In the genomic region with DNA sequence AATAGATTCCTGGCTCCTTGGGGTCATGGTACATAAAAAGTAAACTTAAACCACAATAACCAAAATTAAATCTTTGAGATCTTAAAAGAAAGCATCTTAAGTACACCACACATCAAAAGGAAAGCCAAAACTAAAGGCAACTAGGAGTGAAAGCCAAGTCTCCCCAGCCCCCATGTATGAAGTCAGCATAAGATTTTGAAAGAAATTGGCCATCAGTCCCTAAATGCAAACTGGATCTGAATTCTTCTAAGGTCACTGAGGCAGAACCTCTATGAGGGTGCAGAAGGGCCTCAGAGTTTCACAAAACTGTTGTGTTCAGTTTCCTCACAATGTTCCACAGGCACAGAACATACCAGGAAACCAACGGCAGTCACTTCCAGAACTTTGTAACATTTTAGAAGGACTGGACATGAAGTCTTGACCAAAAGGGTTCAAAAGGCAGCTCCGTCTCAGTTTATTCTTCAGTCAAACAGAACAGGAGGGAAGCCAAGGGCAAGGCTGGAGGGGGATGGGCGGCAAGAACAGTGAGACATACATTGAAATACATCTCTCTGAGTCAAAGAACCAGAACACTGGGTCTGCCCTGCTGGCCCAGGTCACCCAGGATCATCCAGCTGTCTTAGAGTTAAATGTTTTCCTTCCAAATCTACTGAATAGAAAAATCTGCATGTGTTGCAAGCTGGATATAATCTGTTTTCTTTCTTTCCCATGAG, we compare ENCODE assay signal across 17 mouse cellular contexts.
DNase-seq lines count a peak whose midpoint lies in the region; ATAC-seq and TF ChIP-seq lines count a peak whose summit lies in the region.
"Had no signal": no experiment of that assay in that cellular context is flagged by ENCODE, and none has a peak within 500 bp of the region (broad histone marks: within the 10 kb centered on the region; RNA-seq: fewer than 3 reads in every experiment).

No protein-coding gene starts in this region.

- no peak for TF ChIP-seq CTCF in lung, embryonic 14.5 days (IDR thresholded peaks at IDR 0.05; ENCODE audit: low read depth)

- no peak overlapping the region for H3K27ac ChIP-seq in kidney, embryonic 14.5 days (ENCODE audit: low read depth, low read length)
- H3K27ac ChIP-seq in lung, embryonic 14.5 days (ENCODE audit: low read depth), result peak overlapping the region; percentile 42; the same call in 1 of the 2 replicates
- H3K27ac ChIP-seq: layer of hippocampus, adult 2 months; liver, embryonic 13.5 days had no signal

- H3K4me3 ChIP-seq in kidney, embryonic 14.5 days (ENCODE audit: low read length), result no peak overlapping the region
- H3K4me3 ChIP-seq in lung, embryonic 14.5 days (ENCODE audit: low read depth, low read length), result no peak overlapping the region
- H3K4me3 ChIP-seq: erythroblast, embryonic 14.5 days; layer of hippocampus, adult 2 months; liver, embryonic 13.5 days; myocyte had no signal

- H3K9ac ChIP-seq in kidney, embryonic 14.5 days (ENCODE audit: low read depth, low read length), result no peak overlapping the region
- no peak overlapping the region for H3K9ac ChIP-seq in lung, embryonic 14.5 days
- H3K9ac ChIP-seq: liver, embryonic 13.5 days had no signal

- no peak for ATAC-seq in kidney, embryonic 14.5 days (ENCODE audit: low FRiP score, low TSS enrichment)
- ATAC-seq in lung, embryonic 14.5 days (ENCODE audit: insufficient read depth), result no peak
- ATAC-seq: hindbrain, embryonic 16.5 days had no signal

- H3K27me3 ChIP-seq in kidney, embryonic 14.5 days (ENCODE audit: control insufficient read depth, insufficient read depth, low read length), result no peaks in the 10 kb centered on the region
- no peaks in the 10 kb centered on the region for H3K27me3 ChIP-seq in lung, embryonic 14.5 days (ENCODE audit: insufficient read depth, low read length)
- H3K27me3 ChIP-seq: liver, embryonic 13.5 days had no signal

- H3K9me3 ChIP-seq in kidney, embryonic 14.5 days (ENCODE audit: control insufficient read depth, low read length), result no peaks in the 10 kb centered on the region
- no peaks in the 10 kb centered on the region for H3K9me3 ChIP-seq in lung, embryonic 14.5 days (ENCODE audit: low read depth, low read length)
- H3K9me3 ChIP-seq: liver, embryonic 13.5 days had no signal

- H3K36me3 ChIP-seq in kidney, embryonic 14.5 days (ENCODE audit: control insufficient read depth, insufficient read depth, low read length), result no peaks in the 10 kb centered on the region
- H3K36me3 ChIP-seq in lung, embryonic 14.5 days (ENCODE audit: insufficient read depth), result no peaks in the 10 kb centered on the region
- H3K36me3 ChIP-seq: liver, embryonic 13.5 days had no signal

- 0 out of 2 replicates have a peak, but pooled peaks cover 4% of the 10 kb centered on the region for H3K4me1 ChIP-seq in kidney, embryonic 14.5 days (ENCODE audit: control insufficient read depth, insufficient read depth, low read length)
- peaks cover 10% of the 10 kb centered on the region; the same call in 1 of the 2 replicates for H3K4me1 ChIP-seq in lung, embryonic 14.5 days (ENCODE audit: insufficient read depth)
- H3K4me1 ChIP-seq: liver, embryonic 13.5 days had no signal

- 69% methylated on average over 3 of the region's 3 CpGs for WGBS in kidney, embryonic 14.5 days
- 61% methylated on average over 3 of the region's 3 CpGs for WGBS in lung, embryonic 14.5 days

- peak; percentile 19 for DNase-seq in adrenal gland, postnatal 10 days
- no peak for DNase-seq in adrenal gland, postnatal 25 days
- DNase-seq in kidney, adult 18-20 months, result peak; percentile 59
- DNase-seq in lung, embryonic 14.5 days, result no peak
- peak; percentile 54 for DNase-seq in testis, postnatal 10 days (ENCODE audit: low spot score)
- DNase-seq in layer of hippocampus, adult 9-11 months, result no peak
- DNase-seq in layer of hippocampus, postnatal 36 days, result no peak
- DNase-seq: cerebellum, adult 18-20 months; left cerebral cortex, postnatal 4 days; liver, embryonic 13.5 days; right cerebral cortex, postnatal 4 days had no signal

- no peak overlapping the region for H3K4me2 ChIP-seq in kidney, embryonic 14.5 days (replicated peaks; ENCODE audit: low read depth, low read length)
- no peak overlapping the region for H3K4me2 ChIP-seq in lung, embryonic 14.5 days
- H3K4me2 ChIP-seq: liver, embryonic 13.5 days; midbrain, embryonic 11.5 days had no signal

Comparison
In these comparisons a context has a peak if more than half of its experiments do, and no peak if none do; other contexts are left out.
1. DNase-seq: peak in adrenal gland, postnatal 10 days (single experiment), kidney, adult 18-20 months (single experiment) and testis, postnatal 10 days (single experiment); none in adrenal gland, postnatal 25 days (single experiment), lung, embryonic 14.5 days (single experiment), layer of hippocampus, adult 9-11 months (single experiment) and layer of hippocampus, postnatal 36 days (0 of 2).